Mouse (Mus musculus) embryonic facial prominence, embryonic 11.5 days (tissue): Measurements from ENCODE around the gene Sly. TPM values are rescaled to one million over a fixed set of nuclear protein-coding genes. Genes with fewer than 3 reads are reported as not detected.
"Not testable (repeated sequence)": the region's sequence is repeated elsewhere in the genome, so short reads cannot be mapped to it uniquely, and the experiment has no call there.

ENCODE experiments used
- ATAC-seq: fragments of 200-750 bp; cut with Nextera tagmentation; replicated peaks from 2 replicates; pipeline ENCODE4 v1.8.0; 2017; ENCODE audit warnings: low read depth; ENCODE audit not compliant: insufficient number of reproducible peaks, low FRiP score, low TSS enrichment
- DNase-seq: peaks from one replicate; pipeline ENCODE4 v3.0.0-alpha.2; 2015; ENCODE audit warnings: low spot score
- H3K27ac ChIP-seq: fragments of 300-500 bp; sonication (generic); replicated peaks from 2 replicates; pipeline ENCODE4 v1.5.1; 2014; ENCODE audit warnings: mild to moderate bottlenecking, low read depth, low read length, control low read depth
- H3K27me3 ChIP-seq: fragments of 300-500 bp; sonication (generic); 2 replicates; pipeline ENCODE4 v1.6.1; 2014; ENCODE audit warnings: mild to moderate bottlenecking, low read length, moderate library complexity, mixed read lengths; ENCODE audit not compliant: control insufficient read depth, insufficient read depth
- H3K36me3 ChIP-seq: fragments of 300-500 bp; sonication (generic); replicated peaks from 2 replicates; pipeline ENCODE4 v1.6.1; 2014; ENCODE audit warnings: low read depth, mild to moderate bottlenecking, low read length, moderate library complexity, mixed read lengths; ENCODE audit not compliant: control insufficient read depth, insufficient read depth
- H3K4me1 ChIP-seq: fragments of 300-500 bp; sonication (generic); 2 replicates; pipeline ENCODE4 v1.6.1; 2014; ENCODE audit warnings: low read length, mixed read lengths; ENCODE audit not compliant: control insufficient read depth, insufficient read depth
- H3K4me2 ChIP-seq: fragments of 300-500 bp; sonication (generic); 2 replicates; pipeline ENCODE4 v1.6.1; 2014; ENCODE audit warnings: low read depth, mild to moderate bottlenecking, control low read depth, low read length, moderate library complexity
- H3K4me3 ChIP-seq: fragments of 300-500 bp; sonication (generic); 2 replicates; pipeline ENCODE4 v1.5.1; 2014; ENCODE audit warnings: low read depth, low read length, control low read depth
- H3K9ac ChIP-seq: fragments of 300-500 bp; sonication (generic); replicated peaks from 2 replicates; pipeline ENCODE4 v1.6.1; 2014; ENCODE audit warnings: mild to moderate bottlenecking, control low read depth, low read length
- H3K9me3 ChIP-seq: fragments of 300-500 bp; sonication (generic); replicated peaks from 2 replicates; pipeline ENCODE4 v1.6.1; 2016; ENCODE audit warnings: mild to moderate bottlenecking, low read length, inconsistent platforms, mixed read lengths; ENCODE audit not compliant: control insufficient read depth
- WGBS: fragments of 180-500 bp; shearing (Covaris S2); extraction: QIAGEN DNeasy Blood & Tissue Kit; methylation state at CpG from one replicate; pipeline ENCODE4 v1.1.7; 2014; 5-methylcytosine and 5-hydroxymethylcytosine counted together
- polyA plus RNA-seq: library from polyadenylated mRNA; unstranded; fragments of >200 nt; fragmentation: Nextera tagmentation; extraction: Ambion mirVana; gene quantifications from 2 replicates; pipeline ENCODE4 v1.2.1, GENCODE M21; 2014

Sly gene
- not detected in 2 replicates for polyA plus RNA-seq

DNA sequence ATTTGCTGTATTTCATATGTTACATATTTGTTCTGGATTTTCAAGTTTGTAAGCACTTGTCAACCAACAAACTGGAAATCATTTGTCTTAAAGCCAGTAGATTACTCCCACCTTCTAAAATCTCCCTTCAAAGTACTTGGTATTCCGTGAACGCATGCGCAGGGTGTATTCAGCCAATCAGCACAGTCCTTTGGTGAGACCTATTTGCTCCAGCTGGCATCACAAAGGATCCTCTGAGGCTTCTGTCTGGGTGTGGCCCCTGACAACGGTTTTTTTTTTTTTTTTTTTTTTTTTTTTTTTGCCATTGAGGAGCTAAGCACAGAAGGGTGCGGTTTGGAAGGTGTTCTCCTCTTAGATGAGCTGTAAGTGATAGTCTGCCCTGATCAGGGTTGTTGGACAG is at the start of gene Sly:
Sly (plus strand) TSS at position 301 of the 400 bp plus-strand sequence.
- H3K27ac ChIP-seq, H3K9me3 ChIP-seq, ATAC-seq, DNase-seq, H3K4me2 ChIP-seq, H3K9ac ChIP-seq, H3K4me3 ChIP-seq, H3K36me3 ChIP-seq, H3K27me3 ChIP-seq, H3K4me1 ChIP-seq: not testable (repeated sequence)
- WGBS = no CpG with 5 or more reads among the region's 5 CpGs
